Mouse (Mus musculus) liver, embryonic 16.5 days (tissue): ENCODE results near the gene Cic. TPM values are rescaled to one million over a fixed set of nuclear protein-coding genes. Genes with fewer than 3 reads are reported as not detected.

Experiments
- ATAC-seq: fragments of 200-750 bp; cut with Nextera tagmentation; 2 replicates; pipeline ENCODE4 v1.8.0; 2017; ENCODE audit warnings: low read depth, mild to moderate bottlenecking, moderate number of reproducible peaks, moderate library complexity
- H3K27ac ChIP-seq: fragments of 300-500 bp; sonication (generic); 2 replicates; pipeline ENCODE4 v1.5.1; 2014; ENCODE audit warnings: mild to moderate bottlenecking, low read length
- H3K27me3 ChIP-seq: fragments of 300-500 bp; sonication (generic); 2 replicates; pipeline ENCODE4 v1.6.1; 2014; ENCODE audit warnings: low read depth, low read length, mixed read lengths; ENCODE audit not compliant: control insufficient read depth, insufficient read depth
- H3K36me3 ChIP-seq: fragments of 300-500 bp; sonication (generic); 2 replicates; pipeline ENCODE4 v1.6.1; 2014; ENCODE audit warnings: mild to moderate bottlenecking; ENCODE audit not compliant: control insufficient read depth, insufficient read depth
- H3K4me1 ChIP-seq: fragments of 300-500 bp; sonication (generic); 2 replicates; pipeline ENCODE4 v1.6.1; 2014; ENCODE audit warnings: low read depth, low read length, mixed read lengths; ENCODE audit not compliant: control insufficient read depth
- H3K4me2 ChIP-seq: fragments of 300-500 bp; sonication (generic); 2 replicates; pipeline ENCODE4 v1.6.1; 2014; ENCODE audit warnings: low read depth, low read length, mixed read lengths
- H3K4me3 ChIP-seq: fragments of 300-500 bp; sonication (generic); 2 replicates; pipeline ENCODE4 v1.5.1; 2014; ENCODE audit warnings: low read depth, mild to moderate bottlenecking, low read length
- H3K9ac ChIP-seq: fragments of 300-500 bp; sonication (generic); 2 replicates; pipeline ENCODE4 v1.6.1; 2014; ENCODE audit warnings: low read depth, low read length
- H3K9me3 ChIP-seq: fragments of 300-500 bp; sonication (generic); replicated peaks from 2 replicates; pipeline ENCODE4 v1.6.1; 2016; ENCODE audit warnings: low read length; ENCODE audit not compliant: control insufficient read depth
- WGBS: fragments of 180-500 bp; shearing (Covaris S2); extraction: QIAGEN DNeasy Blood & Tissue Kit; methylation state at CpG from one replicate; pipeline ENCODE4 v1.1.7; 2014; ENCODE audit not compliant: insufficient replicate concordance; 5-methylcytosine and 5-hydroxymethylcytosine counted together
- polyA plus RNA-seq: library from polyadenylated mRNA; unstranded; fragments of >200 nt; fragmentation: Nextera tagmentation; extraction: Ambion mirVana; gene quantifications from 2 replicates; pipeline ENCODE4 v1.2.1, GENCODE M21; 2015

Cic gene
- 9.5 and 10.8 TPM in 2 replicates for polyA plus RNA-seq

- H3K4me2 ChIP-seq, result peak within 1 kb of the TSS; percentile 92
- peaks cover 35% of the 10 kb centered on the region for H3K4me1 ChIP-seq
- peak; percentile 74 for ATAC-seq
- peak within 1 kb of the TSS; percentile 93 for H3K4me3 ChIP-seq
- WGBS, result under 1% methylated on average over 29 of the region's 29 CpGs
- H3K27me3 ChIP-seq, result no peaks in the 10 kb centered on the region
- no peaks in the 10 kb centered on the region for H3K9me3 ChIP-seq
- H3K9ac ChIP-seq, result peak within 1 kb of the TSS; percentile 99
- peak within 1 kb of the TSS; percentile 94 for H3K27ac ChIP-seq
- H3K36me3 ChIP-seq, result peaks cover 6% of the 10 kb centered on the region; the same call in 1 of the 2 replicates
Observed at GRCm38 (mm10) chr7:25267301-25267750, at the start of gene Cic. Gene Cic (plus strand): TSS chr7:25267704.

- under 1% methylated on average over 53 of the region's 53 CpGs for WGBS
- Histone ChIP-seq H3K27me3 (no peaks in the 10 kb centered on the region), H3K4me1 (peaks cover 53% of the 10 kb centered on the region)
Observed at GRCm38 (mm10) chr7:25218705-25219415, 48.6 kb upstream of the Cic start.

GRCm38 (mm10) chr7:25219416-25219750 is 48.1 kb upstream of the Cic start:
- peaks cover 50% of the 10 kb centered on the region for H3K4me1 ChIP-seq

More at GRCm38 (mm10) chr7:25218705-25219415, 48.6 kb upstream of the Cic start:
- Histone ChIP-seq H3K27ac (peak overlapping the region; percentile 98), H3K9me3 (no peaks in the 10 kb centered on the region), H3K9ac (peak overlapping the region; percentile 91), H3K4me2 (peak overlapping the region; percentile 91), H3K4me3 (peak overlapping the region; percentile 98), H3K36me3 (peaks cover 32% of the 10 kb centered on the region)
- peak; percentile 9 for ATAC-seq

GRCm38 (mm10) chr7:25219756-25220456 is 47.6 kb upstream of the Cic start:
- peaks cover 48% of the 10 kb centered on the region for H3K4me1 ChIP-seq
- peaks cover 29% of the 10 kb centered on the region for H3K36me3 ChIP-seq
- H3K4me3 ChIP-seq, result peak overlapping the region; percentile 98
- H3K9ac ChIP-seq, result peak overlapping the region; percentile 91
- peak overlapping the region; percentile 91 for H3K4me2 ChIP-seq
- peak; percentile 69 for ATAC-seq
- H3K27me3 ChIP-seq, result no peaks in the 10 kb centered on the region
- peak overlapping the region; percentile 98 for H3K27ac ChIP-seq
- 1% methylated on average over 31 of the region's 31 CpGs for WGBS
- H3K9me3 ChIP-seq, result no peaks in the 10 kb centered on the region

More at GRCm38 (mm10) chr7:25219416-25219750, 48.1 kb upstream of the Cic start:
- ATAC-seq, result no peak
- peak overlapping the region; percentile 98 for H3K4me3 ChIP-seq
- H3K27ac ChIP-seq, result peak overlapping the region; percentile 98
- H3K4me2 ChIP-seq, result peak overlapping the region; percentile 91
- H3K27me3 ChIP-seq, result no peaks in the 10 kb centered on the region
- peak overlapping the region; percentile 91 for H3K9ac ChIP-seq
- peaks cover 29% of the 10 kb centered on the region for H3K36me3 ChIP-seq
- no peaks in the 10 kb centered on the region for H3K9me3 ChIP-seq
- under 1% methylated on average over 16 of the region's 16 CpGs for WGBS

- H3K36me3 ChIP-seq, result peaks cover 29% of the 10 kb centered on the region
- peak within 1 kb of the TSS; percentile 98 for H3K27ac ChIP-seq
- peaks cover 48% of the 10 kb centered on the region for H3K4me1 ChIP-seq
- H3K4me3 ChIP-seq, result peak within 1 kb of the TSS; percentile 98
- WGBS, result 2% methylated on average over 20 of the region's 20 CpGs
- H3K27me3 ChIP-seq, result no peaks in the 10 kb centered on the region
- H3K9me3 ChIP-seq, result no peaks in the 10 kb centered on the region
- peak; percentile 10 for ATAC-seq
- peak within 1 kb of the TSS; percentile 91 for H3K9ac ChIP-seq
- H3K4me2 ChIP-seq, result peak within 1 kb of the TSS; percentile 91
Observed at GRCm38 (mm10) chr7:25220457-25221101, 46.9 kb upstream of the Cic start, which contains the start of gene Dedd2. Gene Dedd2 (minus strand): TSS chr7:25220615.

- no peaks in the 10 kb centered on the region for H3K9me3 ChIP-seq
- peak within 1 kb of the TSS; percentile 98 for H3K4me3 ChIP-seq
- H3K36me3 ChIP-seq, result peaks cover 30% of the 10 kb centered on the region
- under 1% methylated on average over 43 of the region's 45 CpGs for WGBS
- H3K27me3 ChIP-seq, result no peaks in the 10 kb centered on the region
- peaks cover 48% of the 10 kb centered on the region for H3K4me1 ChIP-seq
- H3K4me2 ChIP-seq, result peak within 1 kb of the TSS; percentile 91
- peak within 1 kb of the TSS; percentile 88 for H3K9ac ChIP-seq
- peak within 1 kb of the TSS; percentile 98 for H3K27ac ChIP-seq
- peak; percentile 86 for ATAC-seq
Observed at GRCm38 (mm10) chr7:25221102-25221883, 46.2 kb upstream of the Cic start, which contains the start of gene Zfp526. Gene Zfp526 (plus strand): TSS chr7:25221425.

GRCm38 (mm10) chr7:25222275-25222967 is 45.1 kb upstream of the Cic start:
- Histone ChIP-seq H3K36me3 (peaks cover 36% of the 10 kb centered on the region), H3K27ac (peak overlapping the region; percentile 91), H3K27me3 (no peaks in the 10 kb centered on the region), H3K9me3 (no peaks in the 10 kb centered on the region), H3K4me2 (peak overlapping the region; percentile 91), H3K4me3 (peak overlapping the region; percentile 98), H3K4me1 (peaks cover 45% of the 10 kb centered on the region), H3K9ac (peak overlapping the region; percentile 88)
- WGBS, result 60% methylated on average over 10 of the region's 10 CpGs
- no peak for ATAC-seq
